Mouse (Mus musculus) heart, postnatal 0 days (tissue): ENCODE results near the gene Rdh16f2. TPM values are rescaled to one million over a fixed set of nuclear protein-coding genes. Genes with fewer than 3 reads are reported as not detected.

ENCODE experiments used
- ATAC-seq: fragments of 200-750 bp; cut with Nextera tagmentation; 2 replicates; pipeline ENCODE4 v1.8.0; 2017; ENCODE audit warnings: low read depth, moderate number of reproducible peaks, moderate library complexity; ENCODE audit not compliant: insufficient read depth
- DNase-seq: peaks from one replicate; pipeline ENCODE4 v3.0.0-alpha.2; 2016; ENCODE audit warnings: low spot score
- H3K27ac ChIP-seq: fragments of 300-500 bp; sonication (generic); 2 replicates; pipeline ENCODE4 v1.5.1; 2014; ENCODE audit warnings: low read depth, mild to moderate bottlenecking
- H3K27me3 ChIP-seq: fragments of 300-500 bp; sonication (generic); 2 replicates; pipeline ENCODE4 v1.6.1; 2014; ENCODE audit warnings: low read length, mixed read lengths; ENCODE audit not compliant: control insufficient read depth, insufficient read depth
- H3K36me3 ChIP-seq: fragments of 300-500 bp; sonication (generic); replicated peaks from 2 replicates; pipeline ENCODE4 v1.6.1; 2014; ENCODE audit warnings: low read length, mixed read lengths; ENCODE audit not compliant: control insufficient read depth, insufficient read depth
- H3K4me1 ChIP-seq: fragments of 300-500 bp; sonication (generic); 2 replicates; pipeline ENCODE4 v1.6.1; 2014; ENCODE audit warnings: antibody characterized with exemption; ENCODE audit not compliant: control insufficient read depth, insufficient read depth
- H3K4me2 ChIP-seq: fragments of 300-500 bp; sonication (generic); 2 replicates; pipeline ENCODE4 v1.6.1; 2014; ENCODE audit warnings: low read depth, mild to moderate bottlenecking, low read length, moderate library complexity
- H3K4me3 ChIP-seq: fragments of 300-500 bp; sonication (generic); 2 replicates; pipeline ENCODE4 v1.5.1; 2014; ENCODE audit warnings: low read depth, low read length
- H3K9ac ChIP-seq: fragments of 300-500 bp; sonication (generic); replicated peaks from 2 replicates; pipeline ENCODE4 v1.6.1; 2014; ENCODE audit warnings: low read depth, low read length, mixed read lengths
- H3K9me3 ChIP-seq: fragments of 300-500 bp; sonication (generic); replicated peaks from 2 replicates; pipeline ENCODE4 v1.6.1; 2016; ENCODE audit warnings: low read length; ENCODE audit not compliant: control insufficient read depth
- CTCF ChIP-seq: IDR thresholded peaks from 2 replicates; pipeline ENCODE4 v1.5.1; 2016; ENCODE audit warnings: antibody characterized with exemption, control low read depth, low read depth
- EP300 ChIP-seq: IDR thresholded peaks from 2 replicates; pipeline ENCODE4 v1.6.1; 2016; ENCODE audit warnings: antibody characterized with exemption, low read depth
- WGBS: fragments of 180-500 bp; shearing (Covaris S2); extraction: QIAGEN DNeasy Blood & Tissue Kit; methylation state at CpG from one replicate; pipeline ENCODE4 v1.1.7; 2014; 5-methylcytosine and 5-hydroxymethylcytosine counted together
- polyA plus RNA-seq: library from polyadenylated mRNA; unstranded; fragments of >200 nt; fragmentation: Nextera tagmentation; extraction: Ambion mirVana; gene quantifications from 2 replicates; pipeline ENCODE4 v1.2.1, GENCODE M21; 2015
- total RNA-seq: library from RNA; depleted of rRNA; stranded (reverse); fragments of >200 nt; gene quantifications from 2 replicates; pipeline ENCODE4 v1.2.3, GENCODE M21; 2014; ENCODE audit warnings: low replicate concordance

Rdh16f2 gene
- total and polyA plus RNA-seq, 2 experiments from 2014 or later, result not detected

DNA sequence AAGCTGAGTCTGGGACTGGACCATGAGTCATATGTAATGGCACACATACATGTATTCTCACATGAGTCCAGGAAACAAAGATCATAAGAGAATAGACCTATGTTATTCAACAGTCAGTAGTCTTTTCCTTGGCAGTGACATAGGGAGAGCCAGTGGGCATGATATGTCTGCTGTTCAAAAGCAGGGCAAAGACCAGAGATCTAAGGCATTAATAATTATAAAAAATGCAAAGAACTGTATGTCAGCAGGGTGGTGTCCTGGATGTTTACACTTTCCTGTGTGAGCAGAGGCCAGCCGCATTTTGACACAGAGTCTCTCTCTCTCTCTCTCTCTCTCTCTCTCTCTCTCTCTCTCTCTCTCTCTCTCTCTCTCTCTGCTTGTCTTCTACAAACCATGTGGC, 16.6 kb upstream of the Rdh16f2 start, which contains the start of gene Rdh19:
TSS of gene Rdh19 (plus strand) at position 301 of the 400 bp plus-strand sequence.
- no peaks in the 10 kb centered on the region for H3K4me1 ChIP-seq
- no peak within 1 kb of the TSS for H3K9ac ChIP-seq
- H3K4me2 ChIP-seq, result no peak within 1 kb of the TSS
- no peaks in the 10 kb centered on the region for H3K9me3 ChIP-seq
- 59% methylated on average over 1 of the region's 1 CpGs for WGBS
- no peak within 1 kb of the TSS for H3K27ac ChIP-seq
- no peaks in the 10 kb centered on the region for H3K27me3 ChIP-seq
- H3K4me3 ChIP-seq, result no peak within 1 kb of the TSS
- TF ChIP-seq EP300 (no peak), CTCF (no peak)
- ATAC-seq, result no peak
- DNase-seq, result no peak
- H3K36me3 ChIP-seq, result no peaks in the 10 kb centered on the region

DNA sequence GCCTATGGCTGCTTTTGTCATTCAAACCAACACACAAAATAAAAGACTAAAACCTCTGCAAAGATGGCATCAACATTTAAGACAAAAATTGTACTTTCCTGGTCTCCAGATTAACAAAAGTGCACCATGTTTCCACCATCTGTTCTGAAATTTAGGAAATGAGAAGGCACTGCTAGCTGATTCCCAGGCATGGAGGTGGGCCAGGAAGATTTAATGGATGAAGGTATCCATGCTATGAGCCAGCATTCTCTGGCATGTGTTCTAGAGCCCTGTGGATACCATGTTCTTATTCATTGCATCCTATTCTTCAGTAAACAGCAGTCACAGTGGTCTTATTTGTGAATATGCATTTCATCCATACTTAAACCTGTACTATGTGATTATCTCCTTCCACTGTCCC, 9.9 kb upstream of the Rdh16f2 start:
- Histone ChIP-seq H3K27me3 (no peaks in the 10 kb centered on the region), H3K9ac (no peak overlapping the region), H3K27ac (no peak overlapping the region), H3K36me3 (no peaks in the 10 kb centered on the region), H3K9me3 (no peaks in the 10 kb centered on the region; the same call in 1 of the 2 replicates), H3K4me1 (no peaks in the 10 kb centered on the region), H3K4me3 (no peak overlapping the region), H3K4me2 (no peak overlapping the region)
- TF ChIP-seq CTCF (no peak), EP300 (no peak)
- DNase-seq, result no peak
- ATAC-seq, result no peak

DNA sequence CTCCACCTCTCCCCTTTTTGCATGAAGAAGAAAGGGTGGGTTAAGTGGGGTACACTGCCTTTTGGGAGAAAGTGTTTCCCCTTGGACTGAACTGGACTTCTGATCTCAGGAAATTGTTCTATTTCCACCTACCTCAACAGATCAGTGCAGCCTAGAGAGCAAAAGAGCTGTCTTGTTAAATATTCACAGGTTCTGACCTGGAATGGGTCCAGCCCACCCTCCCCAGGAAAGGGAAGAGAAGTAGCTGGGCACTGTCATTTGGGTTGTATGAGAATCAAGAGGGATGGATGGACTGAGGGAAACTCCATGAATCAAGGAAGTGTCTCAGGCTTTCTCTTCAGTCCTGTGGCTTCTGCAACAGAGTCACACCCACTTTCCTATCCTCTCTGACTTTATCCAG, 1.3 kb upstream of the Rdh16f2 start:
- H3K27me3 ChIP-seq, result no peaks in the 10 kb centered on the region
- no peaks in the 10 kb centered on the region for H3K36me3 ChIP-seq
- H3K9me3 ChIP-seq, result no peaks in the 10 kb centered on the region
- DNase-seq (no peak), ATAC-seq (no peak)
- no peak overlapping the region for H3K27ac ChIP-seq
- H3K9ac ChIP-seq, result no peak overlapping the region
- no peak overlapping the region for H3K4me2 ChIP-seq
- TF ChIP-seq CTCF (no peak), EP300 (no peak)
- no peaks in the 10 kb centered on the region for H3K4me1 ChIP-seq
- H3K4me3 ChIP-seq, result no peak overlapping the region

DNA sequence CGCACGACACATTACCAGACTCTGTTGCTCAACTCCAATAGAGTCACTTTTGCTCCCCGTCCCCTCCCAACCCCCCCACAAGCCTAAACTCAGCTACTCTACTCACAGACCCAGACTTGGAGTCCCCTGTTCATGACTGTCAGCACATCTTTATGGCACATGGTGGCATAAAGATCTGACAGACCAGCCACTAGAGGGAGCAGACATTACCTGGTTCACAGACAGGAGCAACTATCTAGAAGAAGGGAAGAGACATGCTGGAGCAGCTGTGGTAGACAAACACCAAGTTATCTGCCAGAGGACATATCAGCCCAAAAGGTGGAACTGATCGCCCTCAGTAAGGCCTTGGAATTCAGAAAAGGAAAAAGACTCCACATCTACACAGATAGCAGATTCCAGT, 6.2 kb downstream of the Rdh16f2 start:
- DNase-seq (no peak), ATAC-seq (no peak)
- Histone ChIP-seq H3K27me3 (no peaks in the 10 kb centered on the region), H3K4me3 (no peak overlapping the region), H3K9ac (no peak overlapping the region), H3K4me2 (no peak overlapping the region), H3K4me1 (no peaks in the 10 kb centered on the region), H3K27ac (no peak overlapping the region), H3K9me3 (no peaks in the 10 kb centered on the region), H3K36me3 (no peaks in the 10 kb centered on the region)
- WGBS, result 53% methylated on average over 4 of the region's 4 CpGs
- no peak for TF ChIP-seq EP300
- TF ChIP-seq CTCF, result peak; percentile 26

DNA sequence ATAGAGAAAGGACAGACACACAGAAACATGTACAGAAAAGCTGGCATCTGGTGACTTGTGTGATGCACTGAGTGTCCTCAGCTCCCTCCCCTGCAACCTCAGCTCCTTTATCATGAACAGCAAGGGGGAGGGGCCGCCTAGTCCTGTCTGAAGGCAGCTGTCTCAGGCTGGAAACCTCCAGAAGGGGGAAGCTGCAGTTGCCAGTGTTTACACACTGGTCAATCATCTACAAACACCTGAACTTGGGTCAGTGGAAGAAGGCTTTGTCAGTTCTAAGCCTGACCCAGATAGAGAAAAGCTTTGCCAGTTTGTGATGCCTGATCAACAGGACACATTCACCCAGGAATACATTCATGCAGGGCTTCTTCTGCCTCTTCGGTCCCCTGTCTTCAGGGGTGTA, 11.4 kb downstream of the Rdh16f2 start:
- H3K27me3 ChIP-seq, result no peaks in the 10 kb centered on the region
- H3K9me3 ChIP-seq, result no peaks in the 10 kb centered on the region
- no peak overlapping the region for H3K9ac ChIP-seq
- H3K27ac ChIP-seq, result no peak overlapping the region
- no peak overlapping the region for H3K4me3 ChIP-seq
- no peaks in the 10 kb centered on the region for H3K36me3 ChIP-seq
- H3K4me1 ChIP-seq, result no peaks in the 10 kb centered on the region
- WGBS, result 33% methylated on average over 2 of the region's 2 CpGs
- no peak for TF ChIP-seq EP300
- TF ChIP-seq CTCF, result no peak
- ATAC-seq (no peak), DNase-seq (no peak)
- H3K4me2 ChIP-seq, result no peak overlapping the region

DNA sequence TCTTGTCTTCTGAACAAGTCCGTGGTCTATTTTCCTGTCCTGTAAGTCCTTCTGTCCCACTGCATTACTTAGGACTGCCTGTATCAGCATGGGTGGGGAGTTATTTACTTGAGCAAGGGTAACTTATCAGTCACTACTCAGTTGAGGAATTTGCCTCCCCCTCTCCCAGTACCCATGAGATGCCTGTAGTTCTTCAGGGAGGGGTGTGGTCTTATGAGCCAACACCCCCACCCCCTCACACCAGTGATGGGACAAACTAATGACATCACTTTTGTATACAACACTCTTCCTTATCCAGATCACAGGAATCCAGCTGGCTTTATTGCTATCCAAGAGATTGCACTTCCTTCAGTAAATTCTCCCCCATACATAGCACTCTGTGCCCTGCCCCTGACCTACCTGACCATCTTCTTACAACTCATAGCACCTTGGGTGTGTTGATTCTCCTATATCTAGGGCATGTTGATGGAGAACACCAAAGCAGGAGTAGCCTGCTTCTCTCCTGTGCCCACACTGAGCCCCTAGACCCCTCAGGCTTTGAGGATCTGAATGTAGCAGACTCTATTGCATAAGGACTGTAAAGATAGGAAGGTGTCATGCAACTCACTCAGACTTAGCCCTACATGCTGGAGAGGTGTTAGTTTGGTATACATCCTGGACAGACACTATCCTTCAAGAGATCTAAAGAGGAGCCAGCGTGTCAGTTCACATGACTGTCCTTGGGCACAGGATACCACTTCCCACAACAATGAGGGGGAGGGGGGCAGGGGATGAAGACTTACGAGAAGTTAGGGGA, 12.2 kb downstream of the Rdh16f2 start:
- DNase-seq (no peak), ATAC-seq (no peak)
- 54% methylated on average over 3 of the region's 3 CpGs for WGBS

More for the DNA sequence above, 12.2 kb downstream of the Rdh16f2 start:
- Histone ChIP-seq H3K4me3 (no peak overlapping the region), H3K4me1 (no peaks in the 10 kb centered on the region), H3K27me3 (no peaks in the 10 kb centered on the region), H3K4me2 (no peak overlapping the region), H3K9me3 (no peaks in the 10 kb centered on the region), H3K9ac (no peak overlapping the region), H3K27ac (no peak overlapping the region), H3K36me3 (no peaks in the 10 kb centered on the region)
- TF ChIP-seq EP300 (no peak), CTCF (no peak)
